Mouse (Mus musculus): ENCODE measurements around the gene Mtus2. TPM values are rescaled to one million over a fixed set of nuclear protein-coding genes. Genes with fewer than 3 reads are reported as not detected.
A peak's percentile ranks its signal among the peaks of the same experiment; 100 is the strongest.

Gene Mtus2
- polyA plus RNA-seq, 1 experiment from 2014 or later: 5.5 TPM

DNA sequence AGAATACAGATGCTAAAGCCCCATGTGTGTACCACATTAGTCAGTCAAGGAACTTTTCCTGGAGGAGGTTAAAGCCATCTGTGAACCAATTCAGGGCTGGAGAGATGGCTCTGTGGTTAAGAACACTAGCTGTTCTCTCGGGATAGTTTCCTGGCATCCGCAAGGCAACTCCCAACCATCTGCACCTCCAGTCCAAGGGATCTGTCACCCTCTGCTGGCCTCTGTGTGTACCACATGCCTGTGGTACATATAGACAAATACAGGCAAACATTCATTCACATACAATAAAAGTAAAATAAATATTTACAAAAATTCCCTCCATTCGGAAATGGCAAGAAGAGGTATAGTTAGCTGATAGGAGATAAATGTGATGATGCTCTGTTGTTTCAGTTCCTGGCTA is 184.5 kb downstream of the Mtus2 start:
- H3K4me3 ChIP-seq (ENCODE audit: low read depth, low read length): no peak overlapping the region
- H3K4me2 ChIP-seq (replicated peaks; ENCODE audit: low read depth, low read length): no peak overlapping the region
- ATAC-seq (no peak), DNase-seq (ENCODE audit: low spot score) (no peak)
- WGBS: 92% methylated on average over 3 of the region's 3 CpGs
- H3K9me3 ChIP-seq (ENCODE audit: low read length): no peaks in the 10 kb centered on the region
- H3K36me3 ChIP-seq (ENCODE audit: insufficient read depth, low read length): no peaks in the 10 kb centered on the region
- no peaks in the 10 kb centered on the region for H3K4me1 ChIP-seq (ENCODE audit: insufficient read depth, low read depth, low read length)
- H3K9ac ChIP-seq (replicated peaks; ENCODE audit: low read depth): no peak overlapping the region
- H3K27ac ChIP-seq (ENCODE audit: low read length): no peak overlapping the region
- H3K27me3 ChIP-seq (replicated peaks; ENCODE audit: insufficient read depth, low read length): no peaks in the 10 kb centered on the region
- TF ChIP-seq CTCF (IDR thresholded peaks at IDR 0.05): no peak
- TF ChIP-seq EP300 (IDR thresholded peaks at IDR 0.05): no peak

DNA sequence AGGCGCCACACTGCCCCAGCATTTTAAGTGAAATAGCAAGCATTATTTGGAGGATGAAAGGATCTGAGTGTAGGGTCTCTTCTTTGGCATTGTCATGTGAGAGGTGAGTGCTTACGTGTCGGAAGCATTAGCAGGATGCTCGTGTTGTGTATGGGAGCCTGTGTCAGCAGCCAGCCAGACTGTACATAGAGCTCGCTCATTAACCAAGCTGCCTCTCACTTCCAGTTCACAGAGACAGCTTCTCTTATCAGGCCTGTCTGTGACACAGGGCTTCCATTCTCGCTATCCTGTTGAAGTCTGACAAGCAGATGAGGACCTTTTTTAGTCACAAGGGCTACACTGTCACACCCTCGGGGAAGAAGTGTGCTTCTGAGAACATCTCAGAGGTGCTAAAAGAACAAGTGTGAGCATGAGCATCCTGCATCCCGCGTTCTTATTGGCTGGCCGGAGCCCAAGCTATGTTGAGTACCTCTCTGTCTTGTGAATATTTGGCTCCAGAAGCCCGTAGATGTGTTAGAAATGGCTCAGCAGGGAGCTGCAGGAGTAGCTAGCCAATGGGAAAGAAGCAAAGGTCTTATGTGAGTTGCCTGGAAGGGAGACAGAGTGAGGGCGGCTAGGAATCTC is 189.2 kb downstream of the Mtus2 start:
- no peak for DNase-seq (ENCODE audit: low spot score)
- ATAC-seq: no peak
- H3K4me1 ChIP-seq (ENCODE audit: insufficient read depth, low read depth, low read length): no peaks in the 10 kb centered on the region
- H3K4me3 ChIP-seq (ENCODE audit: low read depth, low read length): no peak overlapping the region
- no peak overlapping the region for H3K27ac ChIP-seq (ENCODE audit: low read length)
- no peaks in the 10 kb centered on the region for H3K36me3 ChIP-seq (ENCODE audit: insufficient read depth, low read length)
- H3K9ac ChIP-seq (replicated peaks; ENCODE audit: low read depth): no peak overlapping the region
- H3K9me3 ChIP-seq (ENCODE audit: low read length): no peaks in the 10 kb centered on the region
- no peak overlapping the region for H3K4me2 ChIP-seq (replicated peaks; ENCODE audit: low read depth, low read length)
- no peak for TF ChIP-seq CTCF (IDR thresholded peaks at IDR 0.05)
- no peak for TF ChIP-seq EP300 (IDR thresholded peaks at IDR 0.05)
- no peaks in the 10 kb centered on the region for H3K27me3 ChIP-seq (replicated peaks; ENCODE audit: insufficient read depth, low read length)
- WGBS: 60% methylated on average over 12 of the region's 12 CpGs

DNA sequence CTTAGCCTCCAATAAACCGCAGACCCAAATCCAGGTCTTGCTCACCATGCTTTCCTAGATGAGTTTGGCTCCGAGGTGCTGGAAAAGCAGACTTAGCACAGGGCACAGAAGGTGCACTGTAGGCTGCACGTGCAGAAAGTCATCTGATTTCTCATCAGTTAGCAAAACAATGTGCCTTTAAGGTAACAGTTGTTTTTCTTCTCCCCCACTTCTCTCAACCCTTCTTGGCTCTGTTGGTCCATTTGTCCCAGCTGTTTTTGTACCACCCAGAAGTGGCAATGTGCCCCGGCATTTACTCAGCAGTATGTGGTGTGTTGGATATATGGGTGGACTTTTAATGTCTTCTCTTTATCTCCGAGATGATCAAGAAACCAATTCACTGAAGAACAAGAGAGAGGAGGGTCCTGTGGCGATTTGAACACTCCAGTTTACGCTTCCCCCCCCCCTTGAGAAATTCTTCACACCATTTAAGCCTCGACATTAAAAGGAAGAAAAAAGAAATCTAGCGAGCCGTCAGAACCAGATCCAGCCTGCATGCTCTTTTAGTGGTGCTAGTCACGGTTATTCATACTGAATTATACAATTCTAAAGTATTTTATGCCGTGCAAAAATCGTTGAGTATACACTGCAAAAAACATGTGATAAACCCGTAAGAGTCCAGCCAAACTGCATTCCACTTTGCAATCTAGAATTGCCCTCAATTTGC is 194.9 kb downstream of the Mtus2 start:
- Histone ChIP-seq H3K27ac (ENCODE audit: low read length) (0 out of 2 replicates have a peak overlapping the region, but pooled peaks have one; percentile 17), H3K36me3 (ENCODE audit: insufficient read depth, low read length) (no peaks in the 10 kb centered on the region), H3K27me3 (replicated peaks; ENCODE audit: insufficient read depth, low read length) (no peaks in the 10 kb centered on the region), H3K4me2 (replicated peaks; ENCODE audit: low read depth, low read length) (no peak overlapping the region), H3K4me1 (ENCODE audit: insufficient read depth, low read depth, low read length) (no peaks in the 10 kb centered on the region), H3K9me3 (ENCODE audit: low read length) (no peaks in the 10 kb centered on the region), H3K9ac (replicated peaks; ENCODE audit: low read depth) (no peak overlapping the region), H3K4me3 (ENCODE audit: low read depth, low read length) (no peak overlapping the region)
- WGBS: 48% methylated on average over 14 of the region's 14 CpGs
- DNase-seq (ENCODE audit: low spot score): peak; percentile 35
- TF ChIP-seq EP300 (IDR thresholded peaks at IDR 0.05) (peak; percentile 33; the same call in 1 of the 2 replicates), CTCF (IDR thresholded peaks at IDR 0.05) (no peak)
- peak; percentile 44; the same call in 1 of the 2 replicates for ATAC-seq

DNA sequence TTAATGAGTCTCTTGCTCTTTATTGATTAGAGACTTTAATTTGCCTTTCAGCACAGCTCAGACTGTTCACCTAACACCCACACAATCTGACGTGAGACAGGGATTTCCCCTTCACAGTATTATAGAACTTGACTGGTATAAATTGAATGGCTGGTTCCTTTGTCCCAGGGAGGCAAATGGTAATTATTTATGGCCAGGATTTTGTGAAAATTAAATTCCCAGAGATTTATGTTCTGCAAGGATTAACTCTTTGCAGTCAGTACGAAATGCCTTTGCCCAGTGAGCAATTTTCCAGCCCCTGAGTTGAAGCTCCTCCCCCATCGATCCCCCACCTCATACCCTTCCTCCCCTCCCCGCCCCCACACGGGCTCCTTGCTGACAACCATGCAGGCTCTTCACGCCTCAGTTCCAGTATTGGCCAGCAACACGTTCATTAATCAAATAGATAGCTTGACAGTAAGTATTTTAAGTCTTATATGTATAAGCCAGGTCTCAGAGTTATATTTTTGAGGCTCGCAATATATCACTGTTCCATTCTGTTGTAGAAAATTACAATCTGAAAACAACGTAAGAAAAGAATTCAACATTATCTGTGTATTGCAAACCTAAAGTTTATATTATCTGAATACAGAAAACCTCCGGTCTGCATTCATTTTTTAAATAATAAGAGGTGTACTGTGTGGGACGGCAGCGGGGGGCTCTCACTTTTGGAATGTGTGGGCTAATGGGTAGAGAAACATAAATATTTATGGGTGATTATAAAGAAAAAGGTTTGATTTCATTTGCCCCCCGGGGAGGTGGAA is 195.7 kb downstream of the Mtus2 start:
- Histone ChIP-seq H3K9me3 (ENCODE audit: low read length) (no peaks in the 10 kb centered on the region), H3K4me2 (replicated peaks; ENCODE audit: low read depth, low read length) (no peak overlapping the region), H3K27me3 (replicated peaks; ENCODE audit: insufficient read depth, low read length) (no peaks in the 10 kb centered on the region), H3K27ac (ENCODE audit: low read length) (no peak overlapping the region), H3K36me3 (ENCODE audit: insufficient read depth, low read length) (no peaks in the 10 kb centered on the region), H3K4me3 (ENCODE audit: low read depth, low read length) (no peak overlapping the region), H3K4me1 (ENCODE audit: insufficient read depth, low read depth, low read length) (no peaks in the 10 kb centered on the region), H3K9ac (replicated peaks; ENCODE audit: low read depth) (no peak overlapping the region)
- 50% methylated on average over 13 of the region's 13 CpGs for WGBS
- ATAC-seq (no peak; the same call in 1 of the 2 replicates), DNase-seq (ENCODE audit: low spot score) (no peak)
- TF ChIP-seq CTCF (IDR thresholded peaks at IDR 0.05): no peak

DNA sequence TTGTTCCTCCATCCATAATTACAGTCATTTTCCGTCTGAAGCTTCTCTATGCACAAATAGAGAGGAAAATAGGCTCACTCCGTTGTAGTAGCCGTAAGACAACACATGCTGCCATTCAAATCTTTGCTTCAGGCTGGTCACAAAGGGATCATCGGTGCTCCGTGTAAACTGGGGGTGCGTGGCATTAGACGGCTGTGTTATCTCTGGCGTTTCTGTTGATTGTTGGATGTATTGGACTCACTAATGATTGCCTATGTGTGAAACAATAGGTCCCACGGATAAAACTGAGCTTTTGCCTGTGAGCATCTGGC is 196.2 kb downstream of the Mtus2 start:
- H3K4me3 ChIP-seq (ENCODE audit: low read depth, low read length): no peak overlapping the region
- H3K9ac ChIP-seq (replicated peaks; ENCODE audit: low read depth): no peak overlapping the region
- TF ChIP-seq CTCF (IDR thresholded peaks at IDR 0.05) (no peak), EP300 (IDR thresholded peaks at IDR 0.05) (no peak)
- whole genome bisulfite sequencing: 58% methylated on average over 9 of the region's 9 CpGs
- ATAC-seq: no peak
- DNase-seq (ENCODE audit: low spot score): no peak
- no peak overlapping the region for H3K4me2 ChIP-seq (replicated peaks; ENCODE audit: low read depth, low read length)
- H3K27me3 ChIP-seq (replicated peaks; ENCODE audit: insufficient read depth, low read length): no peaks in the 10 kb centered on the region
- H3K36me3 ChIP-seq (ENCODE audit: insufficient read depth, low read length): no peaks in the 10 kb centered on the region
- H3K4me1 ChIP-seq (ENCODE audit: insufficient read depth, low read depth, low read length): no peaks in the 10 kb centered on the region
- H3K9me3 ChIP-seq (ENCODE audit: low read length): no peaks in the 10 kb centered on the region
- H3K27ac ChIP-seq (ENCODE audit: low read length): no peak overlapping the region

DNA sequence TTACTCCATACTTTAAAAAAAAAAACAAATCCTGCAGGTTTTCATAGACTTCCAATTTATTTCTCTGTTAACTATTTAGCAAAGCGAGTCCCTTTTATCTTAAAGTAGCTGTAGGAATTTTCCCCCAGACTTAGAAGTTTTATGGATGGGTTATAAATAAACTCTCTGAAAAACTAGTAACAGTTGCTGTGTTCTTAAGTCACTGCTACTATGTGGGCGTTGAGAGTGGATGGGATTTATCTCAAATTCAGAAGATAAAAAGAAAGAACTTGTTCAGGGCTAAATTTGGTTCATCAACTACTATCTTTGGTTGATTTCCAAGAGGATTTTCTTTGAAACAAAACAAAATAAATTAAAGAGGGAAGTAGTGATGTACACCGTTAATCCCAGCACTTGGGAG is 197.6 kb downstream of the Mtus2 start:
- Histone ChIP-seq H3K27ac (ENCODE audit: low read length) (no peak overlapping the region), H3K9me3 (ENCODE audit: low read length) (no peaks in the 10 kb centered on the region), H3K4me2 (replicated peaks; ENCODE audit: low read depth, low read length) (no peak overlapping the region), H3K27me3 (replicated peaks; ENCODE audit: insufficient read depth, low read length) (no peaks in the 10 kb centered on the region), H3K4me3 (ENCODE audit: low read depth, low read length) (no peak overlapping the region), H3K4me1 (ENCODE audit: insufficient read depth, low read depth, low read length) (no peaks in the 10 kb centered on the region), H3K9ac (replicated peaks; ENCODE audit: low read depth) (no peak overlapping the region), H3K36me3 (ENCODE audit: insufficient read depth, low read length) (no peaks in the 10 kb centered on the region)
- ATAC-seq (no peak), DNase-seq (ENCODE audit: low spot score) (no peak)
- WGBS: 77% methylated on average over 3 of the region's 3 CpGs
- TF ChIP-seq EP300 (IDR thresholded peaks at IDR 0.05) (no peak), CTCF (IDR thresholded peaks at IDR 0.05) (no peak)
